ENCODE assay signal across 16 mouse cellular contexts in genomic region chr4:151834536-151834935, GRCm38 (mm10). TPM values are rescaled to one million over a fixed set of nuclear protein-coding genes. Genes with fewer than 3 reads are reported as not detected.
DNase-seq lines count a peak whose midpoint lies in the region; ATAC-seq and TF ChIP-seq lines count a peak whose summit lies in the region.
"Had no signal": no experiment of that assay in that cellular context is flagged by ENCODE, and none has a peak within 500 bp of the region (broad histone marks: within the 10 kb centered on the region; RNA-seq: fewer than 3 reads in every experiment).

No protein-coding gene starts in this region.

- no peak overlapping the region for H3K4me3 ChIP-seq in midbrain, embryonic 14.5 days (replicated peaks; ENCODE audit: low read depth, low read length)
- H3K4me3 ChIP-seq in midbrain, embryonic 10.5 days: no peak overlapping the region
- H3K4me3 ChIP-seq in cerebellum, adult 2 months (replicated peaks; ENCODE audit: insufficient read depth, low read depth, low read length): no peak overlapping the region
- H3K4me3 ChIP-seq: embryonic facial prominence, embryonic 10.5 days; forebrain, embryonic 13.5 days; heart, embryonic 12.5 days had no signal

- WGBS in midbrain, embryonic 14.5 days: 67% methylated on average over 10 of the region's 10 CpGs
- 88% methylated on average over 10 of the region's 10 CpGs for WGBS in midbrain, embryonic 10.5 days
- 17% methylated on average over 10 of the region's 10 CpGs for WGBS in cerebellum, adult 2 months

- TF ChIP-seq POLR2A in cerebellum, adult 2 months (IDR thresholded peaks at IDR 0.05; ENCODE audit: borderline replicate concordance, insufficient read depth, low read length): no peak

- no peaks in the 10 kb centered on the region for H3K4me1 ChIP-seq in midbrain, embryonic 14.5 days (ENCODE audit: control insufficient read depth, insufficient read depth, low read length)
- peaks cover 4% of the 10 kb centered on the region; the same call in 1 of the 2 replicates for H3K4me1 ChIP-seq in midbrain, embryonic 10.5 days
- peaks cover 36% of the 10 kb centered on the region for H3K4me1 ChIP-seq in cerebellum, adult 2 months (ENCODE audit: control insufficient read depth, insufficient read depth, low read length)
- H3K4me1 ChIP-seq: embryonic facial prominence, embryonic 10.5 days had no signal

- H3K27me3 ChIP-seq in midbrain, embryonic 14.5 days (ENCODE audit: control insufficient read depth, insufficient read depth, low read length): no peaks in the 10 kb centered on the region
- no peaks in the 10 kb centered on the region for H3K27me3 ChIP-seq in midbrain, embryonic 10.5 days (ENCODE audit: low read depth, poor library complexity, severe bottlenecking)
- H3K27me3 ChIP-seq in cerebellum, adult 2 months (ENCODE audit: control insufficient read depth, insufficient read depth, low read length): no peaks in the 10 kb centered on the region
- H3K27me3 ChIP-seq: forebrain, embryonic 13.5 days; heart, embryonic 12.5 days had no signal

- DNase-seq in midbrain, embryonic 14.5 days: peak; percentile 9
- DNase-seq in midbrain, embryonic 10.5 days (ENCODE audit: low spot score): no peak
- DNase-seq in cerebellum, adult 2 months: peak; percentile 48 to 66
- peak; percentile 56 to 59 for DNase-seq in cerebellum, postnatal 25 days
- peak; percentile 8 for DNase-seq in retina, postnatal 7 days (ENCODE audit: low read depth, low spot score)
- DNase-seq in right cerebral cortex, adult 2 months (ENCODE audit: low spot score in 2 of 2): no peak
- DNase-seq in lung, postnatal 36 days: no peak
- DNase-seq: heart, postnatal 36 days; kidney, postnatal 14 days; lung, postnatal 14 days; right cerebral cortex, postnatal 4 days; thymus, postnatal 14 days had no signal

- TF ChIP-seq CTCF in cerebellum, adult 2 months (IDR thresholded peaks at IDR 0.05; ENCODE audit: borderline replicate concordance, insufficient read depth, low read depth, low read length): no peak

- H3K4me2 ChIP-seq in midbrain, embryonic 14.5 days (ENCODE audit: low read length): no peak overlapping the region
- H3K4me2 ChIP-seq: forebrain, embryonic 13.5 days; heart, embryonic 12.5 days had no signal

- H3K9ac ChIP-seq in midbrain, embryonic 14.5 days (replicated peaks; ENCODE audit: low read length): no peak overlapping the region
- H3K9ac ChIP-seq: forebrain, embryonic 13.5 days; heart, embryonic 12.5 days had no signal

- H3K27ac ChIP-seq in midbrain, embryonic 14.5 days (replicated peaks; ENCODE audit: low read depth, low read length): no peak overlapping the region
- no peak overlapping the region for H3K27ac ChIP-seq in midbrain, embryonic 10.5 days (replicated peaks)
- H3K27ac ChIP-seq in cerebellum, adult 2 months (ENCODE audit: insufficient read depth, low read length): no peak overlapping the region
- H3K27ac ChIP-seq: embryonic facial prominence, embryonic 10.5 days; forebrain, embryonic 13.5 days had no signal

- H3K36me3 ChIP-seq in midbrain, embryonic 14.5 days (ENCODE audit: control insufficient read depth, insufficient read depth, low read length): peaks cover 4% of the 10 kb centered on the region; the same call in 1 of the 2 replicates
- peaks cover 9% of the 10 kb centered on the region for H3K36me3 ChIP-seq in midbrain, embryonic 10.5 days

- H3K9me3 ChIP-seq in midbrain, embryonic 14.5 days (ENCODE audit: control insufficient read depth, low read length): no peaks in the 10 kb centered on the region
- no peaks in the 10 kb centered on the region for H3K9me3 ChIP-seq in midbrain, embryonic 10.5 days (replicated peaks)
- H3K9me3 ChIP-seq: embryonic facial prominence, embryonic 10.5 days; forebrain, embryonic 13.5 days; heart, embryonic 12.5 days had no signal

- ATAC-seq in midbrain, embryonic 14.5 days (ENCODE audit: low FRiP score, low TSS enrichment): no peak
- ATAC-seq: forebrain, embryonic 13.5 days; intestine, postnatal 0 days had no signal

RNA-seq across cellular contexts. Expression of gene Camta1, which starts 27.1 kb away (rescaled TPM):
- polyA plus RNA-seq in midbrain, embryonic 14.5 days (2014; fragmentation: Nextera tagmentation; extraction: Ambion mirVana): 157 and 164 TPM in 2 replicates
- 137 and 141 TPM in 2 replicates for polyA plus RNA-seq in midbrain, embryonic 10.5 days (2016; fragmentation: Nextera tagmentation; extraction: Ambion mirVana)
- 155 and 168 TPM in 2 replicates for polyA plus RNA-seq in cerebellum, adult 2 months (2012; rRNA removed)

Comparison
In these comparisons a context has a peak if more than half of its experiments do, and no peak if none do; other contexts are left out.
1. DNase-seq: peak in midbrain, embryonic 14.5 days (single experiment), cerebellum, adult 2 months (2 of 2), cerebellum, postnatal 25 days (2 of 2) and retina, postnatal 7 days (single experiment); none in midbrain, embryonic 10.5 days (single experiment), right cerebral cortex, adult 2 months (0 of 2) and lung, postnatal 36 days (single experiment).